Mouse (Mus musculus) testis, adult 2 months (tissue): ENCODE measurements around the gene Lst1. TPM values are rescaled to one million over a fixed set of nuclear protein-coding genes. Genes with fewer than 3 reads are reported as not detected.

ENCODE experiments used
- H3K27ac ChIP-seq: fragments of 200-500 bp; 2 replicates; pipeline ENCODE4 v1.5.1; 2012; ENCODE audit warnings: low read depth, low read length; ENCODE audit not compliant: control insufficient read depth, insufficient read depth
- H3K27me3 ChIP-seq: fragments of 200-500 bp; 2 replicates; pipeline ENCODE4 v1.6.1; 2012; ENCODE audit warnings: mild to moderate bottlenecking, low read length, moderate library complexity; ENCODE audit not compliant: control insufficient read depth, insufficient read depth
- H3K36me3 ChIP-seq: fragments of 200-500 bp; 2 replicates; pipeline ENCODE4 v1.6.1; 2012; ENCODE audit warnings: mild to moderate bottlenecking, low read length; ENCODE audit not compliant: control insufficient read depth, insufficient read depth
- H3K4me1 ChIP-seq: fragments of 200-500 bp; 2 replicates; pipeline ENCODE4 v1.6.1; 2012; ENCODE audit warnings: low read length; ENCODE audit not compliant: control insufficient read depth, insufficient read depth
- H3K4me3 ChIP-seq: fragments of 200-500 bp; 2 replicates; pipeline ENCODE4 v1.5.1; 2012; ENCODE audit warnings: low read depth, mild to moderate bottlenecking, low read length, moderate library complexity, mixed read lengths; ENCODE audit not compliant: control insufficient read depth
- CTCF ChIP-seq: fragments of 200-500 bp; IDR thresholded peaks from 2 replicates; pipeline ENCODE4 v1.5.1; 2012; ENCODE audit warnings: low read depth, mild to moderate bottlenecking, inconsistent platforms, low read length, moderate library complexity; ENCODE audit not compliant: control insufficient read depth, insufficient read depth, insufficient replicate concordance
- POLR2A ChIP-seq: fragments of 200-500 bp; IDR thresholded peaks from 2 replicates; pipeline ENCODE4 v1.6.1; 2012; ENCODE audit warnings: low read depth, mild to moderate bottlenecking, inconsistent platforms, low read length, moderate library complexity; ENCODE audit not compliant: control insufficient read depth
- polyA plus RNA-seq: library from polyadenylated mRNA; depleted of rRNA; stranded (reverse); fragments of >200 nt; gene quantifications from 2 replicates; pipeline ENCODE4 v1.2.3, GENCODE M21; 2012

Gene Lst1
- polyA plus RNA-seq, 1 experiment: 0.65 TPM

DNA sequence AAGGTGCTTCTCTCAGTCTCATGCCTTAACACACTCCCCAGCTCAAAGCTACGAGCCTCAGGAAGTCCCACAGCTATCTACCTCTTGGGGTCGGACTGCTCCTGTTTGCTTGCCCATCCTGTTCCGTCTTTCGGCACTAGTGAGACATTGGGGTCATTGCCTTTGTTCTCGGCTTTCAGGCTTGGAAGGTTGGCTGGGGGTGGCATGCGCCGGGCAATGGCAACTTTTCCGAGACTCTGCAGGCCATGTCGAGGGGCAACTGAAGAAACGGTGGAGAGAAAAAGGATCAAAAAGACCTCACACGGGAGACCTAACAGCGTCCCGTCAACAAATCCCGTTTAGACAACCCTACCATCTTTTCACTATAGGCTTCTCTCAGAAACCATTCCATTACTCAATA lies 26.1 kb downstream of the Lst1 start:
- Histone ChIP-seq H3K4me1 (peaks cover 4% of the 10 kb centered on the region), H3K4me3 (no peak overlapping the region; the same call in none of the 2 replicates), H3K27me3 (no peaks in the 10 kb centered on the region), H3K27ac (no peak overlapping the region), H3K36me3 (peaks cover 10% of the 10 kb centered on the region)
- TF ChIP-seq POLR2A: no peak
- no peak for TF ChIP-seq CTCF

DNA sequence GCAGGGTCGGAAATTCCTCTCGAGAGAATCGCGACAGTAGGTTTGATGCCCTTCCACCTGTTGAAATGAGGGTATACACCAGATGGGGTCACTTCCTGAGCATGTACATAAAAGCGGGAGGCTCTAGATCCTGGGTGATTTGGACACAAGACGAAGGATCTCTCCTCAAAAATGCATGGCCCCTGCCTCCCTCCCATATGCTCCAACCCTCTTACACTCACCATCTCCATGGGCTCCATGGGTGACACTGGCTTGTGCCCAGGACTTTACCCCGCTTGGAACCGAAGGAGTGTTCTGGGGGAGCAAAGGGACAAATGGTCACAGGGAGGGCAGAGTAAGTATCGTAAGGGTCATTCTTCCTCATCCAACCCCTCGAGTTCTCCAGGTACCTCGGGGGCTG lies 26.8 kb downstream of the Lst1 start:
- H3K4me1 ChIP-seq: peaks cover 6% of the 10 kb centered on the region
- no peak overlapping the region for H3K4me3 ChIP-seq
- peaks cover 15% of the 10 kb centered on the region for H3K36me3 ChIP-seq
- no peak overlapping the region for H3K27ac ChIP-seq
- no peaks in the 10 kb centered on the region for H3K27me3 ChIP-seq
- TF ChIP-seq POLR2A: no peak
- TF ChIP-seq CTCF: no peak

DNA sequence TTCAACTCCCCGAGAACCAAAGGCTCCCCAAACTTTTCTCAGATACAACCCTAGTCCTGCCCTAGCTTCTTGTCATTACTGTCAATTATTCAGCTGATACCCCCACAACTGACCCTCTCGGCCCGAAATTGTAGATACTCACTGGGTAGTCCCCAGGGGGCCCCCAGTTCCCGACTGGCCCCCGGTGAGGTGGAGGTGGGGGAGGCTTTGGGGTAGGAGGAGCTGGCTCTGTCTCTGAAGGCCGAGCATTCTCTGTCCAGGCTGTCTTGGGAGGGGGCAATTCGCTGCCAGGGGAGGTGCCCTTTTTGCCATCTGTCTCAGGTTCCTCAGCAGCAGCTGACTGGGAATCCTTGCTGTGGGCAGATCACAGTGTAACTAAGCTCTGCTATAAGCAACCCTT lies 28.6 kb downstream of the Lst1 start:
- H3K4me3 ChIP-seq: no peak overlapping the region
- no peak overlapping the region for H3K27ac ChIP-seq
- no peaks in the 10 kb centered on the region for H3K27me3 ChIP-seq
- TF ChIP-seq POLR2A: no peak
- TF ChIP-seq CTCF: no peak
- peaks cover 6% of the 10 kb centered on the region for H3K4me1 ChIP-seq
- peaks cover 24% of the 10 kb centered on the region for H3K36me3 ChIP-seq

DNA sequence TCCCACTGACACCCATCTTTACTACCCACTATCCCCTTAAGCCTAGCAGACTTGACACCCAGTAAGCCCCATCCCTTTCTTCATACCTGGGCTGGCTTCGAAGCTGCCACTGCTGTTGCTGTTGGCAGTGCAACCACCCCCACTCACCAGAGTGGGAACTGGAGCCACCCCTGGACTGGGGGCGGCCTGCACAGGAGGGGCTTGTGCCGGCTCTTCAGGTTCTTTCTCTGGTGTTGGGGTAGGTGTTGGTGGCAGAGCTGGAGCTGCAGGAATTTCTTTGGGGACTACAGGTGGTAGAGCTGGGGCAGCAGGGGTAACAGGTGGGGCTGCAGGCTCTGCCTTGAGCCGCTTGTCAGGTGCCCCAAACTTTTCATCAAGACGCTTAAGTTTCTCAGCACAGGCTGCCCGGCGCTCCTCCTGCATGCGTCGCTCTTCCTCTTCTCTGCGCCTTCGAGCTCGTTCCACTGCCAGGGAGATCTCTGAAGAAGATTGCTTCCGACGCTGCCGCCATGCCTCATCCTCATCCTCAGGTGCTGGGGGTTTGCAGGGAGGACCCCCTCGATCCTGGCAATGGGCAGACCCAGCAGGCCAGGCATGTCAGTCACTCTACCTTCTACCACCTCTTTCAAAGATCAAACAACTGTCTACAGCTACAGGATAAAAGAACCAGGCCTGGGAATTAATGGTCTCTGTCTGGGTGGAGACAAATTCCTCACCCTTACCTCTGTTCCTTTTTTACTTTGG lies 29.2 kb downstream of the Lst1 start:
- Histone ChIP-seq H3K4me3 (no peak overlapping the region), H3K27ac (no peak overlapping the region), H3K4me1 (peaks cover 6% of the 10 kb centered on the region), H3K27me3 (no peaks in the 10 kb centered on the region), H3K36me3 (peaks cover 24% of the 10 kb centered on the region)
- TF ChIP-seq CTCF: no peak
- TF ChIP-seq POLR2A: no peak

DNA sequence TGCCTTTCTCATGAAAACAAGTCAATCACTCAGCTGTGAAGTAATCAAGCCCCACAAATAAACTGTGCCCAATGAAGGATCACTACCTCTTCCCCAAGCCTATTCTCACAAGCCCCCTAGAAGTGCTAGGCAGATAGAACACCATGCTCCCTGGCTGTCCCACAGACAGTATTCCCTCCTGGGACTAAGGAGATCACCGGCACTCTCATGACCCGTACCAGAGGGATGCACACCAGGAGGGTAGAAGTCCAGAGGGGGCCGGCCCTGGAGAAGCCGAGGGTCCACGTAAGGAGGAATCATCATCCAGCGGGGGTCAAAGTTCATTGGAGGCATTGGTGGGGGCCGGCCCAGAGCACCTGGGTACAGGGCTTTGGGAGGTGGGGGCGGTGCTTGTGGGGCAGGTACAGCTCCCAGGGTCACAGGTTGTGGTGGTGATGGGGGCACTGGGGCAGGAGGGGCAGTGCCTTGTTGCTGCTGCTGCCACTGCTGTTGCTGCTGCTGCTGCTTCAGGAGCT lies 30.5 kb downstream of the Lst1 start:
- TF ChIP-seq CTCF (no peak), POLR2A (no peak)
- Histone ChIP-seq H3K36me3 (peaks cover 28% of the 10 kb centered on the region), H3K27me3 (no peaks in the 10 kb centered on the region), H3K27ac (no peak overlapping the region), H3K4me1 (peaks cover 2% of the 10 kb centered on the region), H3K4me3 (no peak overlapping the region)

DNA sequence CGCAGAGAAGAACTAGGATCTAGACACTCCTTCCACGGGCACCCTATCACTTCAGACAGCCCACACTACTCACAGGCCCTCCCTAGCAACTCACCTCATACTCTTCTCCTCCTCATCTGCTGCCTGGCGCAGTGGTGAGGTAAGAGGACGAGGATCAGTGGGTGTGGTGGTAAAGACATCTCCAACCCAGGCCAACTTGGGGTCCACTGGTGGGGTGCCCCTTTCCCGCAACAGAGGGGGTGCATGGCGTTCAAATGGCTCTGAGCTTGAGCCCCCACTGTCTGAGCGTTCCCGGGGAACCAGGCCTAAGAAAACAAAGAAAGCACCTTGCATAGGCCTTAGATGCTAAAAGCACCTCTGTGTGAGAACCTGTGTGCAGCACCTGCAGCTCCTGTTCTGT lies 31.0 kb downstream of the Lst1 start:
- H3K36me3 ChIP-seq: peaks cover 30% of the 10 kb centered on the region
- H3K27me3 ChIP-seq: no peaks in the 10 kb centered on the region
- no peak overlapping the region for H3K27ac ChIP-seq
- TF ChIP-seq POLR2A (no peak), CTCF (no peak)
- H3K4me1 ChIP-seq: peaks cover 2% of the 10 kb centered on the region
- no peak overlapping the region for H3K4me3 ChIP-seq

DNA sequence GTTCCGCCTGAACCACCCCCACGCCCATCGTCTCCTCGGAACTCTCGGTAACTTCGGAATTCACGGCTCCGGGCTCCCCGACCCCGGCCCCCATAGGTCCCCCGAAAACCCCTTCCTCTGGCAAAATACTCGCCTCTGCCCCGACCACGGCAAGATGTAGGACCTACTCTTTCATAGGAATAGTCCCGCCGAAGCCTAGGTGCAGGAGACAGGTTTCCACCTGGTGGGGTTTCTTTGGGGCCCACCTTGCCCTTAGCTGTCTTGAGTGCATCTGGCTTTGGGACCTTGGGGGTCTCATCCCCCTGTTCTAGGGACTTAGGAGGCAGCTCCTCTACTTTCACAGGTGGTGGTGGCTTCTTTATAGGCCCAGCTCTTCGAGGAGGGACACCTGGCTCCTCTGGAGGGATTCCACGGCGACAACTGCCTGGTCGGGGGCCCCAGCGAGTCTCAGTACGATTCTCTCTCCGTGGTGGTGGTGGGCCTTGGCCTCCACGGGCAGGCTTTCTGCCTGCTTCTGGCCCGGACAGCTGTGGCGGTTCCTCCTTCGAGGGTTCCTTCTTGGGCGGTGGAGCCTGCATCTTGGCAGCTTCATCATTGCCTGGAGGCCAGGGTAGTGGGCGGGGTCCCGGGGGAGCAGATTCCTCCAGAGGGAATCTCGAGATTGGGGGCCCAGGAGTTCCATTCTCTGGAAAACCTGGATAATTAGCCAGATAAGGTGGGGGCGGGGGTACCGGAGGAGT lies 31.6 kb downstream of the Lst1 start:
- peaks cover 2% of the 10 kb centered on the region for H3K4me1 ChIP-seq
- no peak overlapping the region for H3K27ac ChIP-seq
- peaks cover 30% of the 10 kb centered on the region for H3K36me3 ChIP-seq
- H3K4me3 ChIP-seq: no peak overlapping the region
- H3K27me3 ChIP-seq: no peaks in the 10 kb centered on the region
- no peak for TF ChIP-seq CTCF
- TF ChIP-seq POLR2A: no peak
